Mouse (Mus musculus) stomach, embryonic 16.5 days (tissue): ENCODE results near the gene Muc4. TPM values are rescaled to one million over a fixed set of nuclear protein-coding genes. Genes with fewer than 3 reads are reported as not detected.

Source experiments
- ATAC-seq: fragments of 200-750 bp; cut with Nextera tagmentation; 2 replicates; pipeline ENCODE4 v1.8.0; 2017; ENCODE audit warnings: moderate number of reproducible peaks, moderate TSS enrichment; ENCODE audit not compliant: insufficient read depth, low FRiP score
- H3K27ac ChIP-seq: fragments of 300-500 bp; sonication (generic); 2 replicates; pipeline ENCODE4 v1.5.1; 2014; ENCODE audit warnings: low read length
- H3K27me3 ChIP-seq: fragments of 300-500 bp; sonication (generic); 2 replicates; pipeline ENCODE4 v1.6.1; 2014; ENCODE audit warnings: low read length, control low read depth, mixed read lengths; ENCODE audit not compliant: control insufficient read depth, insufficient read depth
- H3K36me3 ChIP-seq: fragments of 300-500 bp; sonication (generic); 2 replicates; pipeline ENCODE4 v1.6.1; 2014; ENCODE audit warnings: low read length; ENCODE audit not compliant: control insufficient read depth, insufficient read depth
- H3K4me1 ChIP-seq: fragments of 300-500 bp; sonication (generic); 2 replicates; pipeline ENCODE4 v1.6.1; 2014; ENCODE audit warnings: low read length, control low read depth, mixed read lengths; ENCODE audit not compliant: control insufficient read depth, insufficient read depth
- H3K4me2 ChIP-seq: fragments of 300-500 bp; sonication (generic); 2 replicates; pipeline ENCODE4 v1.6.1; 2014; ENCODE audit warnings: low read depth, low read length, mixed read lengths
- H3K4me3 ChIP-seq: fragments of 300-500 bp; sonication (generic); replicated peaks from 2 replicates; pipeline ENCODE4 v1.5.1; 2014; ENCODE audit warnings: mild to moderate bottlenecking, low read length
- H3K9ac ChIP-seq: fragments of 300-500 bp; sonication (generic); 2 replicates; pipeline ENCODE4 v1.6.1; 2014; ENCODE audit warnings: low read length
- H3K9me3 ChIP-seq: fragments of 300-500 bp; sonication (generic); replicated peaks from 2 replicates; pipeline ENCODE4 v1.6.1; 2016; ENCODE audit warnings: low read length, control low read depth; ENCODE audit not compliant: control insufficient read depth
- WGBS: fragments of 180-500 bp; shearing (Covaris S2); extraction: QIAGEN DNeasy Blood & Tissue Kit; methylation state at CpG from one replicate; pipeline ENCODE4 v1.1.7; 2014; 5-methylcytosine and 5-hydroxymethylcytosine counted together
- polyA plus RNA-seq: library from polyadenylated mRNA; unstranded; fragments of >200 nt; fragmentation: Nextera tagmentation; extraction: Ambion mirVana; gene quantifications from 2 replicates; pipeline ENCODE4 v1.2.1, GENCODE M21; 2015

The Muc4 gene
- 5.6 and 6.4 TPM in 2 replicates for polyA plus RNA-seq

- H3K36me3 ChIP-seq: no peaks in the 10 kb centered on the region
- peak within 1 kb of the TSS; percentile 17; the same call in 1 of the 2 replicates for H3K4me3 ChIP-seq
- no peaks in the 10 kb centered on the region for H3K27me3 ChIP-seq
- no peak for ATAC-seq
- no peak within 1 kb of the TSS for H3K9ac ChIP-seq
- peak within 1 kb of the TSS; percentile 73 for H3K27ac ChIP-seq
- H3K4me2 ChIP-seq: peak within 1 kb of the TSS; percentile 16; the same call in 1 of the 2 replicates
- H3K4me1 ChIP-seq: peaks cover 5% of the 10 kb centered on the region; the same call in 1 of the 2 replicates
- no peaks in the 10 kb centered on the region for H3K9me3 ChIP-seq
- WGBS: 90% methylated on average over 2 of the region's 2 CpGs
Measured at GRCm38 (mm10) chr16:32735586-32735985, at the start of gene Muc4. Muc4 (plus strand) TSS chr16:32735886.

GRCm38 (mm10) chr16:32685998-32686397, 49.7 kb upstream of the Muc4 start:
- no peak overlapping the region for H3K4me2 ChIP-seq
- H3K36me3 ChIP-seq: no peaks in the 10 kb centered on the region
- H3K4me3 ChIP-seq: no peak overlapping the region
- no peaks in the 10 kb centered on the region for H3K4me1 ChIP-seq
- H3K9ac ChIP-seq: no peak overlapping the region
- 56% methylated on average over 5 of the region's 5 CpGs for WGBS
- H3K27ac ChIP-seq: no peak overlapping the region
- no peaks in the 10 kb centered on the region for H3K9me3 ChIP-seq
- no peaks in the 10 kb centered on the region for H3K27me3 ChIP-seq
- no peak for ATAC-seq

GRCm38 (mm10) chr16:32687221-32687620, 48.5 kb upstream of the Muc4 start:
- H3K4me2 ChIP-seq: no peak overlapping the region
- H3K9me3 ChIP-seq: no peaks in the 10 kb centered on the region
- H3K27me3 ChIP-seq: no peaks in the 10 kb centered on the region
- no peak overlapping the region for H3K27ac ChIP-seq
- no peaks in the 10 kb centered on the region for H3K36me3 ChIP-seq
- WGBS: 76% methylated on average over 5 of the region's 5 CpGs
- no peak overlapping the region for H3K4me3 ChIP-seq
- no peak for ATAC-seq
- H3K4me1 ChIP-seq: no peaks in the 10 kb centered on the region
- no peak overlapping the region for H3K9ac ChIP-seq

GRCm38 (mm10) chr16:32688770-32689169, 46.9 kb upstream of the Muc4 start:
- H3K4me2 ChIP-seq: no peak overlapping the region
- peak; percentile 79 for ATAC-seq
- H3K27me3 ChIP-seq: no peaks in the 10 kb centered on the region
- no peak overlapping the region for H3K4me3 ChIP-seq
- no peaks in the 10 kb centered on the region for H3K4me1 ChIP-seq
- peak overlapping the region; percentile 28; the same call in 1 of the 2 replicates for H3K27ac ChIP-seq
- no peaks in the 10 kb centered on the region for H3K9me3 ChIP-seq
- H3K36me3 ChIP-seq: no peaks in the 10 kb centered on the region
- WGBS: 39% methylated on average over 4 of the region's 4 CpGs
- H3K9ac ChIP-seq: no peak overlapping the region

GRCm38 (mm10) chr16:32689501-32689900, 46.2 kb upstream of the Muc4 start:
- Histone ChIP-seq H3K9me3 (no peaks in the 10 kb centered on the region), H3K27me3 (no peaks in the 10 kb centered on the region), H3K9ac (peak overlapping the region; percentile 10; the same call in 1 of the 2 replicates), H3K4me3 (no peak overlapping the region), H3K4me2 (peak overlapping the region; percentile 25; the same call in 1 of the 2 replicates), H3K36me3 (no peaks in the 10 kb centered on the region), H3K27ac (no peak overlapping the region), H3K4me1 (no peaks in the 10 kb centered on the region)
- 5% methylated on average over 9 of the region's 9 CpGs for WGBS
- no peak for ATAC-seq

GRCm38 (mm10) chr16:32696841-32697464, 38.7 kb upstream of the Muc4 start:
- H3K9ac ChIP-seq: no peak overlapping the region
- H3K27ac ChIP-seq: no peak overlapping the region
- no peaks in the 10 kb centered on the region for H3K36me3 ChIP-seq
- no peaks in the 10 kb centered on the region for H3K9me3 ChIP-seq
- 33% methylated on average over 7 of the region's 7 CpGs for WGBS
- H3K4me1 ChIP-seq: no peaks in the 10 kb centered on the region
- no peak overlapping the region for H3K4me3 ChIP-seq
- no peaks in the 10 kb centered on the region for H3K27me3 ChIP-seq
- ATAC-seq: no peak
- no peak overlapping the region for H3K4me2 ChIP-seq

- Histone ChIP-seq H3K9ac (no peak overlapping the region), H3K36me3 (no peaks in the 10 kb centered on the region), H3K4me2 (no peak overlapping the region), H3K4me3 (no peak overlapping the region), H3K27ac (no peak overlapping the region), H3K4me1 (no peaks in the 10 kb centered on the region), H3K27me3 (no peaks in the 10 kb centered on the region), H3K9me3 (no peaks in the 10 kb centered on the region)
- WGBS: 90% methylated on average over 22 of the region's 22 CpGs
- no peak for ATAC-seq
Measured at GRCm38 (mm10) chr16:32697665-32698446, 37.8 kb upstream of the Muc4 start.

- Histone ChIP-seq H3K27ac (no peak overlapping the region), H3K36me3 (no peaks in the 10 kb centered on the region), H3K9ac (no peak overlapping the region), H3K27me3 (no peaks in the 10 kb centered on the region), H3K4me1 (no peaks in the 10 kb centered on the region), H3K4me2 (no peak overlapping the region), H3K4me3 (no peak overlapping the region), H3K9me3 (no peaks in the 10 kb centered on the region)
- 39% methylated on average over 7 of the region's 7 CpGs for WGBS
- no peak for ATAC-seq
Measured at GRCm38 (mm10) chr16:32698550-32698949, 37.1 kb upstream of the Muc4 start.

- Histone ChIP-seq H3K9ac (no peak overlapping the region), H3K9me3 (no peaks in the 10 kb centered on the region), H3K27me3 (no peaks in the 10 kb centered on the region), H3K27ac (no peak overlapping the region), H3K4me3 (no peak overlapping the region), H3K36me3 (no peaks in the 10 kb centered on the region), H3K4me2 (no peak overlapping the region), H3K4me1 (0 out of 2 replicates have a peak, but pooled peaks cover under 1% of the 10 kb centered on the region)
- ATAC-seq: no peak
- 62% methylated on average over 9 of the region's 9 CpGs for WGBS
Measured at GRCm38 (mm10) chr16:32703312-32703912, 32.3 kb upstream of the Muc4 start.
